Mouse (Mus musculus) kidney, adult 2 months (tissue): ENCODE data around the gene Dnajc16. TPM values are rescaled to one million over a fixed set of nuclear protein-coding genes. Genes with fewer than 3 reads are reported as not detected.

Experiments used
- DNase-seq: peaks from one replicate; pipeline ENCODE4 v3.0.0; 2021
- H3K27ac ChIP-seq: fragments of 200-500 bp; 2 replicates; pipeline ENCODE4 v1.5.1; 2012; ENCODE audit warnings: low read depth, low read length, control low read depth, inconsistent platforms; ENCODE audit not compliant: insufficient read depth
- H3K27me3 ChIP-seq: fragments of 200-500 bp; replicated peaks from 2 replicates; pipeline ENCODE4 v1.6.1; 2012; ENCODE audit warnings: mild to moderate bottlenecking, moderate library complexity, low read length, inconsistent platforms; ENCODE audit not compliant: control insufficient read depth, insufficient read depth
- H3K36me3 ChIP-seq: fragments of 200-500 bp; 2 replicates; pipeline ENCODE4 v1.6.1; 2012; ENCODE audit warnings: mild to moderate bottlenecking, moderate library complexity, low read length, inconsistent platforms; ENCODE audit not compliant: control insufficient read depth, insufficient read depth
- H3K4me1 ChIP-seq: fragments of 200-500 bp; 2 replicates; pipeline ENCODE4 v1.6.1; 2011; ENCODE audit warnings: low read length; ENCODE audit not compliant: control insufficient read depth, insufficient read depth
- H3K4me3 ChIP-seq: fragments of 200-500 bp; 2 replicates; pipeline ENCODE4 v1.5.1; 2011; ENCODE audit warnings: mild to moderate bottlenecking, low read depth, low read length, control low read depth; ENCODE audit not compliant: insufficient read depth
- CTCF ChIP-seq: fragments of 200-500 bp; conservative IDR thresholded peaks from 2 replicates; pipeline ENCODE4 v1.5.1; 2011; ENCODE audit warnings: low read depth, mild to moderate bottlenecking, control low read depth, low read length, moderate library complexity, mixed read lengths; ENCODE audit not compliant: insufficient read depth, insufficient read length
- POLR2A ChIP-seq: fragments of 200-500 bp; IDR thresholded peaks from one replicate; pipeline ENCODE4 v1.6.1; 2011; ENCODE audit warnings: low read depth, low read length, control low read depth
- WGBS: fragments of 180-500 bp; shearing (Covaris S2); methylation state at CpG from one replicate; pipeline ENCODE4 v1.1.7; 2018; 5-methylcytosine and 5-hydroxymethylcytosine counted together
- polyA plus RNA-seq: library from polyadenylated mRNA; depleted of rRNA; stranded (reverse); fragments of >200 nt; gene quantifications from 2 replicates; pipeline ENCODE4 v1.2.3, GENCODE M21; 2012

The Dnajc16 gene
- polyA plus RNA-seq, 1 experiment = 12.6 TPM

DNA sequence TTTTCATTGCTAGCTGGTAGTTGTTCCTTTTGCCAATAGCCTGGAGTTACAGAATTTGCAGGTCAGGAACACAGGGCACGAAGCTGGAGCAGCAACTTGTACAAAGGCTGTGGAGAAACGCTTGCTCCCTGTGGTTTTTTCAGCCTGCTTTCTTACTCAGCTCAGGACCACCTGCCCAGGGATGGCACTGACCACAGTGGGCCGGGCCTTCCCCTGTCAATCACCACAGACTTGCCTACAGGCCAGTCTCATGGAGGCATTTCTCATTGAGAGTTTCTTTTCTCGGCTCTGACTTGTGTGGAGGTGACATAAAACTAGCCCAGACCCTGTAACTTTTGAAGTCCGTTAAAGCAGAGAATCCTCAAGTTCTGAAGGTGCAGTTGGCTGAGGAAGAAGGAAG lies 6.8 kb upstream of the Dnajc16 start:
- Histone ChIP-seq H3K4me1 (peaks cover 22% of the 10 kb centered on the region), H3K36me3 (peaks cover 5% of the 10 kb centered on the region; the same call in 1 of the 2 replicates), H3K27me3 (no peaks in the 10 kb centered on the region), H3K27ac (no peak overlapping the region), H3K4me3 (no peak overlapping the region)
- TF ChIP-seq CTCF (no peak), POLR2A (no peak)
- DNase-seq = no peak
- WGBS = 83% methylated on average over 5 of the region's 5 CpGs

DNA sequence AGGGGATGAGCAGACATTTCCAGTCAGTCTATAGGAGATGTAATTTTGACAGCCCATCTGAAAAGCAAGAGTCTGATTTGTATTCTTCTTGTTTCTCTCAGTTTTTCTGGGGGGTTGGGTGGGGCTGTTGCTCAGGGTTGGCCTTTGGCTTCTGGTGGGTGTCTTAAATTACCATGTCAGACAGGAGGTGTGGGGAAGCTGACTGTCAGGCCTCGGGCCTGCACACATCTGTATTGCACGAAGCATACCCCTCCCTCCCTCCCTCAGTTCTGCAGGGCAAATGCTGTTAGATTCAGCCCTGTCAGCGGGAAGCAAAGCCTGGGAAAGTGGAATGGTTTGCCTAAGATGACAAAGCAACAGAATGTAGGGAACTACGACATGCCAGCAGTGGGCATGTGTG lies 6.2 kb upstream of the Dnajc16 start:
- Histone ChIP-seq H3K36me3 (peaks cover 5% of the 10 kb centered on the region; the same call in 1 of the 2 replicates), H3K27ac (no peak overlapping the region), H3K27me3 (no peaks in the 10 kb centered on the region), H3K4me3 (no peak overlapping the region), H3K4me1 (peaks cover 22% of the 10 kb centered on the region)
- TF ChIP-seq POLR2A (no peak), CTCF (no peak)
- no peak for DNase-seq
- 81% methylated on average over 4 of the region's 4 CpGs for WGBS

DNA sequence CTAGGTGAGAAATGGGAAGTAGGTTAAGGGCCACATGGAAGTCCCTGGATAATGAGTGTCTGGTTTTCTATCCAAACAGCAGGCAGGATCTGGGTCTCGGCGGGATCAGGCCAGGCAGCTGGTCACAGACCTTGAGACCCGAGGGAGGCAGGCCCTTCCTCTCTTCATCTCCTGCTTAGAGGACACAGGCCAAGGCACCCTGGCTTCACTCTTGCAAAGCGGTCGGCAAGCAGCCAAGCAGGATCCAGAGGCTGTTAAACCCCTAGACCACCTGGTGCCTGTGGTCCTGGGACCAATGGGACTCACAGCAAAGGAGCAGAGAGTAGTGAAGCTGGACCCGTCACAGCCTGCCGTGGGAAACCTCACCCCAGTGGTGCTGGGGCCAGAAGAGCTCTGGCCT lies 5.6 kb upstream of the Dnajc16 start:
- 51% methylated on average over 7 of the region's 7 CpGs for WGBS
- Histone ChIP-seq H3K27me3 (no peaks in the 10 kb centered on the region), H3K27ac (no peak overlapping the region), H3K4me3 (no peak overlapping the region), H3K36me3 (peaks cover 5% of the 10 kb centered on the region; the same call in 1 of the 2 replicates), H3K4me1 (peaks cover 22% of the 10 kb centered on the region)
- peak; percentile 40 for DNase-seq
- TF ChIP-seq CTCF = no peak
- no peak for TF ChIP-seq POLR2A

DNA sequence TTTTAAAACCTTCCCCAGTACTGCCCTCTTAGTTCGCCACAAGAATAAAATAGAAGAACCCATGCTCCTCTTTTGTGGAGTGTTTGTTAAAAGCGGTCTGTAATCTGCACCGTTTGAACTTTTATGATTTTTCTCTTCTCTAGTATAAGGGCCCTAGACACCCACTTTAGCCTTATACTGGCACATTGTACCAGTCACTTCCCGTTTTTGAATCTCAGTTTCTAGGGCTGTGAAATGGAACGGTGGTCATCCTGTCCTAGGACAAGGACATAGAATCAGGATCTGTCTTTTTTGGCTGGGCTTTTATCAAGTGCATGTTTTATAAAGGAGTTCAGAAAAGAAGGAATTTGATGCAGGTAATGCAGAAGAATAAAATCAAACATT lies 3.4 kb upstream of the Dnajc16 start:
- peaks cover 5% of the 10 kb centered on the region; the same call in 1 of the 2 replicates for H3K36me3 ChIP-seq
- peaks cover 25% of the 10 kb centered on the region for H3K4me1 ChIP-seq
- no peak for TF ChIP-seq CTCF
- TF ChIP-seq POLR2A = no peak
- no peak for DNase-seq
- H3K27ac ChIP-seq = peak overlapping the region; percentile 97
- no peaks in the 10 kb centered on the region for H3K27me3 ChIP-seq
- WGBS = 3% methylated on average over 5 of the region's 5 CpGs
- peak overlapping the region; percentile 95 for H3K4me3 ChIP-seq

DNA sequence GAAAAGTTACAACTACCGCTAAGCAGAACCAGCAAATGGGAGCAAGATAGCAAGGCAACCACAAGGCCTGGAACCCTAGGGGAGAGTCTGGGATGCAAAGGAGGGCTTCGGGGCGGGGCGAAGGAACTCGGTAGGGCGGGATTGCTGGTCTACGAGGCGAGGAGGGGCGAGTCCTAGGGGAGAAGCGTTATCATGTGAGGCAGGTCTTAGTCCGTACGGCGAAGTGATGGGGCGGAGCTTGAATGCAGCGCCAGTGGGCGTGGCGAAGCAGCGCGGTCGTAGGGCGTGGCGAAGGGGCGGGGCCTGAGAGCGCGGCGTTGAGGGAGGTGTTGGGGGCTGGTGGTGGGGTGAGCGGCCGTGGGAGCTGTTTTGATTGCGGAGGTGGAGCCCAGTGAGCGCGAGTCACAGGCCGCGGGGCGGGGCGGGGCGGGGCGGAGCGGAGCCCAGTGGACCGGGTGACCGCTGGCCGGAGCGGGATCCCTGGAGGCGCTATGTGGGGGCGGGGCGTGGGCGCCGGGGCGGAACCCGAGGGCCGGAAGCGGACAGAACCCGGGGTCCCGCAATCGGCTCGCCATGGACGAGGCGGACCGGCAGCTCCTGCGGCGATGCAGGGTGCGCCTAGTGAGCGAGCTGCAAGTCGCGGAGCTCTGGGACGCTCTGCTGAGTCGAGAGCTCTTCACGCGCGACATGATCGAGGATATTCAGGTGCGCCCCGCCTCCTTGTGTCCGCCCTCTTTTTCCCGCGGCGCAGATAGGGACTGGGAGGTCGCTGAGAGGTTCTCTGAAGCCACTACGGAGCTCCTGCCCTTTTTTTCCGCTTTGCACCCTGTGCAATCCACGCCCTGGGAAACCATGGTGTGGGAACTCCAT lies 2.8 kb upstream of the Dnajc16 start, which contains the start of gene Casp9:
Casp9 (plus strand) TSS at position 331 of the 870 bp plus-strand sequence.
- TF ChIP-seq POLR2A = peak; percentile 31
- TF ChIP-seq CTCF = no peak
- Histone ChIP-seq H3K4me1 (peaks cover 25% of the 10 kb centered on the region), H3K27ac (peak within 1 kb of the TSS; percentile 97), H3K27me3 (no peaks in the 10 kb centered on the region), H3K4me3 (peak within 1 kb of the TSS; percentile 95), H3K36me3 (peaks cover 5% of the 10 kb centered on the region; the same call in 1 of the 2 replicates)
- DNase-seq = peak; percentile 99
- under 1% methylated on average over 75 of the region's 80 CpGs for WGBS

DNA sequence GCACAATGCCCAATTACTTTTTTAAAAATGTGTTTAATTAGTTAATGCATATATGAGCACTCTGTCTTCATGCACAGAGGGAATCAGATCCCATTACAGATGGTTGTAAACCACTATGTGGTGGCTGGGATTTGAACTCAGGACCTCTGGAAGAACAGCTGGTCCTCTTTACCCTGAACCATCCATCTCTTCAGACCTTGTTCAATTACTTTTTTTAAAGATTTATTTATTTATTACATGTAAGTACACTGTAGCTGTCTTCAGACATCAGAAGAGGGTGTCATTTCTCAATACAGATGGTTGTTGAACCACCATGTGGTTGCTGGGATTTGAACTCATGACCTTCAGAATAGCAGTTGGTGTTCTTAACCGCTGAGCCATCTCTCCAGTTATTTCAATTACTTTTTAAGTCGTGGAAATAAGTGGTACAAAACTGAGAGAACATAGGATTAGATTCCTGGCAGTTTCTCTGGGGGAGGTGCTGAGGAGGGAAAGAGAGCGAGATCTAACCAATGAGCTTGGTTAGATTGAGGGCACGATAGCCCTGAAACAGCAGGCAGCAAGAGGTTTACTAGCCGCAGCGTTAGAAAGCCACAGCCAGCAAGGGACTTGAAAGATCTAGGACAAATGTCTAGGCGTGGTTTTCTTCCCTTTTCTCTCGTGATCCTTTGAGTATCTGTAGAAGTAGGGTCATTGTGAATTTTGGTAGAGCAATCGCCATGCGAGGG lies 2.0 kb upstream of the Dnajc16 start:
- Histone ChIP-seq H3K4me1 (peaks cover 27% of the 10 kb centered on the region), H3K4me3 (peak overlapping the region; percentile 95), H3K27me3 (no peaks in the 10 kb centered on the region), H3K36me3 (peaks cover 4% of the 10 kb centered on the region; the same call in 1 of the 2 replicates), H3K27ac (peak overlapping the region; percentile 92)
- WGBS = 11% methylated on average over 10 of the region's 10 CpGs
- no peak for DNase-seq
- no peak for TF ChIP-seq CTCF
- TF ChIP-seq POLR2A = no peak

DNA sequence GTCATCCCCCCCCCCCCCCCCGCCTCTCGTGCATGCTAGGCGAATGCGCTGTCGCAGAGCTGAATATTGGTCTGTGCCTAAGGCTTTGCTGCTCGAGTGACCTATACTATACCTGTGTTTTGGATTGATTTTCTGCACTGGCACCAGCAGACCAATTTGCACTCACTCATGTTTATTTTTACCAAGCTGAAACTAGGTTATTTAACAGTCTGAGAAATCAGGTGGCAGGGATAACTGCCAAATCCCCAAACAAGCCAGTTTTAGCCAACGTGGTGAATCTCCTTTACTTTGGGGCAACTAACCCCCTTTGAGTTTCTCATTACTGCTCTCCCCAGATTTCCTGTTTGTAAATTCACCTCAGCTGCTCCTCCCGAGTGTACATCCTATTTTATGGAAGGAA lies 1.2 kb upstream of the Dnajc16 start:
- H3K4me3 ChIP-seq = no peak overlapping the region
- peaks cover 31% of the 10 kb centered on the region for H3K4me1 ChIP-seq
- DNase-seq = no peak
- no peak overlapping the region for H3K27ac ChIP-seq
- 91% methylated on average over 8 of the region's 8 CpGs for WGBS
- no peak for TF ChIP-seq CTCF
- TF ChIP-seq POLR2A = no peak
- no peaks in the 10 kb centered on the region for H3K27me3 ChIP-seq
- H3K36me3 ChIP-seq = peaks cover under 1% of the 10 kb centered on the region; the same call in 1 of the 2 replicates
